Mouse (Mus musculus): ENCODE data around the gene I0C0044D17Rik.
"Not testable (repeated sequence)": the region's sequence is repeated elsewhere in the genome, so short reads cannot be mapped to it uniquely, and the experiment has no call there.

I0C0044D17Rik gene

GRCm38 (mm10) chr4:98823740-98824139, at the start of gene I0C0044D17Rik:
Gene I0C0044D17Rik, minus strand, starts transcription at chr4:98823840.
- DNase-seq (ENCODE audit: low read depth) = not testable (repeated sequence)

DNA sequence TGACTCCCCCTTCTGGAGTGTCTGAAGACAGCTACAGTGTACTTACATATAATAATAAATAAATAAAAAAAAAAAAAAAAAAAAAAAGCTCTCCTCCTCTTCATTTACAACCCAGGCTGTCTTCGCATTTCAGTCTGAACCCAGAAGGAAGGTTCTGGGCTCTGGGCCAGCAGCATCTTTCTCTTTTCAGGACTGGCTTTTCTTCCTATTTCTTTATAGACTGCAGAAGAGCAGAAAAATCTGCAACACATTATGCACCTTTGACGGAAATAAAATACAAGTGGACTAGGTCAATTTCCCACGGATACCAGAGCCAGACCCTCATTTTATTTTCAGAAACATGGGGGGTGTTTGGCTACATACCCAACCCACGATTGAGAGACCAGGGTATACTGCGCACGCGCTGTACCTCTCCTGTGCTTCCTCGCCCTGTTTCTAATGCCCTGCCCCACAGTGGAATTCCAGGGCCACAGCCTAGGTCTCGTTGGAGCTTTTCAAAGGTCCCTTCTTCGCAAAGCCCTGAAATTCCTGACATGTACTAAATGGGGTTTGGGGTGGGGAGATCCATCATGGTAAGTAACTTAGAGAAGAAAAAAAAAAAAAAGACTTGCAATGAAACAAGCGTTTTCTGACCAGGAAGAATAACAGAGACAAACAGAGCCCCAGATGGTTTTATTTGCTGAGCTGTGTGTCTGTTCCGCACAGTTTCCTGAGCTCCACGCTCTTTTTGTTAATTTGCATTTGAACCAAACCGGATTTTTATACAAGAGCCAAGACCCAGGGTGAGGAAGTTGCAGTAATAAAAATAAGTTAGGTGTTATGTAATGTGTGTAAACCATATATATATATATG, 42.0 kb upstream of the I0C0044D17Rik start:
- DNase-seq (ENCODE audit: low read depth) = no peak

DNA sequence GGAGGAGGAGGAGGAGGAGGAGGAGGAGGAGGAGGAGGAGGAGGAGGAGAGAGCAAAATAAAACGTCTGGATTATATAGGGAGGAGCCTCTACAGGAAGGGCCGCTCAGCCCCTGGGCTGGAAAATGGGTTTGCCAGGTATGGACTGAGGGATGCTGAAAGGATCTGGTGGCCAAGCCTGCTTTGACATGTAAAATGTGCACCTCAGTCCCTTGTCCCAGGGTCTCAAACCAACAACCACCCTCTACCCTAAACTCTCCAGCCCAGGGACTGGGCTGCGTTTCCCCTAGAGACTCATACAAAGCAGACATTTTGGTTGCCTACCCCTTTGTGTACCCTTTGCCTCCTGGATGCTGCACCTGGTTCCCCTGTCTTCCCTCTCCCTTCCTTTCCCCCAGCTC, 40.9 kb upstream of the I0C0044D17Rik start:
- no peak for DNase-seq (ENCODE audit: low read depth)

- no peak for DNase-seq (ENCODE audit: low read depth)
Measured at GRCm38 (mm10) chr4:98864094-98864493, 40.5 kb upstream of the I0C0044D17Rik start.

DNA sequence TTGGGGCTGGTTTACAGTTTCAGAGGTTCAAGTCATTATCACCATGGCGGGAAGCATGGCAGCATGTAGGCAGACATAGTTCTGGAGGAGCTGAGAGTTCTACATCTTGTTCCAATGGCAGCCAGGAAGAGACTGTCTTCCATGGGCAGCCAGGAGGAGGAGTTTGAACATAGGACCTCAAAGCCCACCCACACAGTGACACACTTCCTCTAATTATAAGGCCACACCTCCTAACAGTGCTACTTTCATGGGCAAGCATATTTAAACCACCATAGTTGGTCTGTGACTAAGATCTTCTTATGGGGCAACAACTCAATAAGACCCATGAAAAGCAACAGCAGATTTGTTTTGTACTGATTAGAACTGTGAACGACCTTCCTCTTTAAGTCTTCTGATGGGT, 39.8 kb upstream of the I0C0044D17Rik start:
- no peak for DNase-seq (ENCODE audit: low read depth)

DNA sequence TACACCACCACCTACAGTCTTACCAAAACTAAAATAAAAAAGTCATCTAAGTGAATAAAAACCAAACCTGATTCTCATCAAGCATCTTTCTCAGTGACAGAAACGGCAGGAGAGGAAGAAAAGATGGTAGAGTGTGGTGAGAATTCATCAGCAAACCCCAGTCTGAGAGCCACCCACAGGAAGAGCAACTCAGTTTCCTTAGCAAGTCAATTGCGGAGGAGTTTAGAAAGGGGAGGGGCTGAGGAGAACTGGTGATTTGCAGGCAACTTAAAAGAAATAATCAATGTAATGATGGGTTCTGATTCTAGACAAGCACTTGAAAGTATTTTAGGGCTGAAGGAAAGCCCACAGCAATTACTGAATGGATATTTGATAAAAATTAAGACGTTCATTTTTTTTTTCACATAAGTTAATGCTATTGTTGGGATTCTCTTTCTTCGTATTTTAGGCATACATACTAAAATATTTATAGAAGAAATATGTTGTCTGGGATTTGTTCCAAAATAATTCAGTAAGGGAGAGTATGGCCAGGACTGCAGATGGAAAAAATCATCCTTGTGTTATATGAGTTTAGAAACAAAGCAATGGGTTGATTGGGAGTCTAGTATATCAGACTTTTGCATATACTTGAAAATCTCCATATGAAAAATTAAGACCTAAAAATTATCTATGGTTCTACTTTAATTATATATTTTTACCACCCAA, 34.7 kb upstream of the I0C0044D17Rik start:
- no peak for DNase-seq (ENCODE audit: low read depth)

GRCm38 (mm10) chr4:98857037-98857648, 33.5 kb upstream of the I0C0044D17Rik start:
- DNase-seq (ENCODE audit: low read depth) = no peak

- no peak for DNase-seq (ENCODE audit: low read depth)
Measured at GRCm38 (mm10) chr4:98853926-98854325, 30.3 kb upstream of the I0C0044D17Rik start.

GRCm38 (mm10) chr4:98850485-98850884, 26.8 kb upstream of the I0C0044D17Rik start:
- DNase-seq (ENCODE audit: low read depth) = not testable (repeated sequence)

GRCm38 (mm10) chr4:98847120-98847885, 23.7 kb upstream of the I0C0044D17Rik start:
- DNase-seq (ENCODE audit: low read depth) = no peak

DNA sequence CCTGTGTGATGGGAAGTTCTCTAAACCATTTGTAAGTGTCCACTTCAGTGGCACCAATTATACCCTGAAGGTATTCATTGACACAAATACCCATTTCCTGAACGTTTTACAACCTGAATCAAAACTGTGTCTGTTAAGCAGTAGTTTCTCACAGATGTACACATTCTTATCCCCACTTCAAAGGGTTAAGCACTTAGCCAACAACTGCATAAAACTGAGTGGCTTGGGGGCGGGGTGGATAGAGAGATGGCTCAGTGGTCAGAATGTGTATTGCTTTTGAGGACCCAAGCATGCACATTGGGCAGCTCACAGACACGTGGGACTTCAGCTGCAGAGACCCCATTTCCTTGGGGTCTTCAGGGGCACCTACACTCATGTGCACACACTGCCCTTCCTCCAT, 22.8 kb upstream of the I0C0044D17Rik start:
- DNase-seq (ENCODE audit: low read depth) = no peak

DNA sequence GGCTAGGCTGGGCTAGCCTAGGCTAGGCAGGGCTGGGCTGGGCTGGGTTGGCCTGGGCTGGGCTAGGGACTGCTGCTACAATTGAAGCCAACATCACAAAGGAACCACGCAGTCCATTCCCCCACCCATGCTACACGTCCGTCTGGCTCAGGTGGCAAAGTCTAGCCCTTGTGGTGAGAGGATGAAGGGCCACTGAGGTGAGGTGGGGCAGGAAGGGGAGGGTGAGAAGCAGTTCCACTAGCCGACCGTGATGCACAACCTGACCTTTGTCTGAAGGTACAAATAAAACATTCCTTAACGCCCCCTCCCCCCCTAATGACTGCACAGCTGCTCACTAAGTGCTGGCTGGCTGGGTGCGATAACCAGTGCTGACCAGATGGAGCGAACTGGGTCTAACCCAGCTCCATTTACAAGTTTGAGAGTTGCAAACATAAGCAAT, 22.1 kb upstream of the I0C0044D17Rik start:
- DNase-seq (ENCODE audit: low read depth) = no peak

DNA sequence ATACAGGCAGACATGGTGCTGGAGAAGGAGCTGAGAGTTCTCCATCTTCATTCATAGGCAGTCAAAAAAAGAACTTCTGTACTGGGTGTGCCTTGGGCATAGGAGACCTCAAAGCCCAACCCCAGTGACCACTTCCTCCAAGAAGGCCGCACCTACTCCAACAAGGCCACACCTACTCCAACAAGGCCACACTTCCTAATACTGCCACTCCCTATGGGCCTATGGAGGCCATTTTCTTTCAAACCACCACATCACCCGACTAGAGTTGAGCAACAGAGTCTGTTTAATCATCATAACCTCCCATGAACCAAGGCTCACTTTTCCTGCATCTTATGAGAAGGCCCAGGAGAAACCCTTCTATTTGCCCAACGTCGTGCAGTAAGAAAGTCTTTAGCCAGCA, 21.6 kb upstream of the I0C0044D17Rik start:
- DNase-seq (ENCODE audit: low read depth) = no peak

DNA sequence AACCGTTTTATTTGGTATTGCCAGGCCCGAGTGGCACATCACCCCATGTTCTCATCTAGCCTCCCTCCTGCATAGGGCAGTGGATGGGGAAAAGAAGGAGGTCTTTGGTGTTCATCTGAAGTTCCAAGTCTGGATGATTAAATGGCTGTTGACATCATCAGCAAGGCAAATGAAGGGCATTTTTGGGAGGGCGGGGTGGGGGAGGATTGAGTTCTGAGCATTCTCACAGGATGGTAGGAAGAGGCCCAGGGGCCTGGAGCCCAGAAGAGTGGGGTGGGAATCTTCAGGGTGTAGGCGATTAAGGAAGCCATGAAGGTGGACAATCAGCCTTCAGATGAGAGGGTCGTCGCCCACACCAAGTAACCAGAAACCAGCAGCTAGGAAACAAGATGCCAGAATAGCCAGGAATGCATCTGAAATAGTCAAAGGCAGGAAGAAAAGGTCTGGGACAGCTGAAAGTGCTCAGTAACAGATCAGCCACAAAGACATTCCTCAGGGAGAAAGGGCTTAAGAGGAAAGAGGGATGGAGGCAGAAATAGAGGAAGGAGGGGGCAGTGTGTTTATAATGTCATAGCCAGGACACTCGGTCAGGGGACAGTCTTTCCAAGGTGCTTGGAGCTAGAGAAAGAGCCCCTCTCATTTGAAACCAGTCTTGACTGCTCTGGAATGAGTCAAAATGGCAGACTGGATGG, 20.4 kb upstream of the I0C0044D17Rik start:
- DNase-seq (ENCODE audit: low read depth) = no peak

- DNase-seq (ENCODE audit: low read depth) = not testable (repeated sequence)
Measured at GRCm38 (mm10) chr4:98841251-98841650, 17.6 kb upstream of the I0C0044D17Rik start.

DNA sequence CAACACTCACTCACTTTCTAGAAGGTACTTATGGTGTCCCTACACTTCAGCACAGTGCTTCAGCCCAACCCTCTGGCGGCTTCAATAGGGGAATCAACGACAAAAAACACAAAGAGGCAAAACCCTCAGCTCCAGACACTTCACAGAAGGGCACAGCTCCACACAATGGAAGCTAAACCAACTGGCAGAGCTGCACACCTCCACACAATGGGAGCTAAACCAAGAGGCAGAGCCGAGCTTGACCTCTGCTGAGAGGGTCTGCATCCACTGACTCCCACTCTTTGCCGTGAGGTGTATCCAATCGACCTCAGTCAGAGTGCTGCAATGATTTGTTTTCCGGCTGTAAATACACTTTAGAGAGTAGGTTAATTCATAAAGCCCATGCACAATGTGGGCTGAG, 16.9 kb upstream of the I0C0044D17Rik start:
- DNase-seq (ENCODE audit: low read depth) = no peak

- no peak for DNase-seq (ENCODE audit: low read depth)
Measured at GRCm38 (mm10) chr4:98838913-98839312, 15.3 kb upstream of the I0C0044D17Rik start.

DNA sequence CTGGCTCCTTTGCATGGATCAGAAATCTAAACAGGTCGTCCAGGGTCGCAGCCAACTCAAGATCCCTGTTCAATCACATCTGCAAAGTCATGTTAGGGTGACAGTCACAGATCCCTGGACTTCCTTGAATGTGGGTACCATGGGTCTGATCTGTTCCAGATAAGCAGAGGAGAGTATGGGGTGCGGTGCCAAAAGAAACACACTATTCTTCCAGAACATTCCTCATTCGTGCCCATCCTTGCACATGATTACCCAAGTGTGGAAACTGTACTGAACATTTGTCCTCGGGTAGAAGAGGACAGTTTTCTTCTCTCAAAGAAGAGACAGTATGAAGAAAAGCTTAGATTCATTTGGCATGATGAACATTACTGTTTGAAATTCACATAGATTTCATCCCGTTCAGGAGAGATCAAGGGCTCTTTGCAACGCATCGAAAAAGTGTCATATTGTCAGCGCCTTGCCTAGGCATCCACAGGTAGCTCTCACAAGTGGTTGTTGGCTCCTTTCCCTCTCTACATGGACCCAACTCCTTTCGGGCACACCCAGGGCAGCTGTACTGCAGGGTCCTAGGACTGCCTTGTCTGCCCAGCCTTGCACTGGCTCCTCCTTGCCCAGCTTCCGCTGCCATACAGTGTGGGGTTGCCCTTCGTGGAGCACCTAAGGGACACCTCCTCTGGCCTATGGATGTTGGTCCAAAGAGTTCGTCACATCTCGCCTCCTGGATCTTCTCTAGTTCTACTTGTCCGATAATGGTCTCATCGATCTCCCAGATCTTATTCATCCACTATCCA, 14.3 kb upstream of the I0C0044D17Rik start:
- no peak for DNase-seq (ENCODE audit: low read depth)

DNA sequence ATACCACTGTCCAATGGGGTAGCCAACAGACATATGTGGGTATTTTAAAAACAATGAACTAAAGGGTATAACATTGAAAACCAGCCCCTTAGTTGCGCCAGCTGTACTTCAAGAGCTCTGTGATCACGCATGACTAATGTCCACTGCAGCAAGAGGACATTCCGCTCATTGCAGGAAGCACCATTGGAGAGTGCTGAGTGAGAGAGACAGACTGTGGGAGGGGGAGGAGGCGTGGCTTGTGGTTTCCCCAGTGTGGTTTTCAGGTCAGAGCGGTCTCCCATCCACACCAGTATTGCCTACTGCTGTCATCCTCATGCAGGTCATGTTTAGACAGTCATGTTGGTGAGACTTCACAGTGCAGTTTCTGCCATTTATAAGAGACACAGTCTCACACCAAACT, 12.9 kb upstream of the I0C0044D17Rik start:
- no peak for DNase-seq (ENCODE audit: low read depth)

GRCm38 (mm10) chr4:98834782-98835181, 11.1 kb upstream of the I0C0044D17Rik start:
- DNase-seq (ENCODE audit: low read depth) = no peak

GRCm38 (mm10) chr4:98831726-98832125, 8.1 kb upstream of the I0C0044D17Rik start:
- DNase-seq (ENCODE audit: low read depth) = no peak

Measured in naive thymus-derived CD4-positive, alpha-beta T cell, adult 2 months (primary cell).